Mouse (Mus musculus) right cerebral cortex, postnatal 10 days (tissue): ENCODE measurements around the gene Klf13.
A peak's percentile ranks its signal among the peaks of the same experiment; 100 is the strongest.

Source experiments
- DNase-seq, 2 experiments: peaks; one replicate each; pipeline ENCODE4 v3.0.0; 2021; ENCODE audit warnings: low spot score in 2 of 2

Klf13 gene

DNA sequence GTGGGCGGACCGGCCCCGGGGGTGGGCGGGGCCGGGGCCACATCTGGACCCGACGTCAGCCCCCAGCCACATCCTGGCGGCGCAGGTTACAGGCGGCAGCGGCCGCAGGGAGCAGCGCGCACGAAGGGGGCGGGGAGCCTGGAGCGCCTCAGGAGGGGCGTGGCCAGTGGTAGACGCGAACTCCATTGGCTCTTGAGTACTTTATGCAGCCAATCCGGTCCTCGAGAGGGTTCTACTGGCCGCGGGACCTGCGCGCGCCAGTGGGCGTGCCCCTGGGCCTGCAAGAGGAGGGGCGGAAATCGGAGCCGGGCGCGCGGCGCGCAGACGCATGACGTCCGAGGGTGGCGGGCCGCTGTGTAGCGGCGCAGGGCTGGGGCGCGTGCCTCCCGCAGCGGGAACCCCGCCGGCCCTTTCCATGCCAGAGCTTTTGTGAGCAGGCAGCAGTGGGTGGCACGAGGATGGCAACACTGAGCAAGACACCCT is at the start of gene Klf13:
Gene Klf13, minus strand, starts transcription at position 2 of the 483 bp plus-strand sequence.
- DNase-seq = peak; percentile 98 to 99

- DNase-seq = no peak
Observed at GRCm38 (mm10) chr7:63988391-63988790, 49.7 kb upstream of the Klf13 start.

- peak; percentile 74 to 80 for DNase-seq
Observed at GRCm38 (mm10) chr7:63986407-63987182, 47.9 kb upstream of the Klf13 start.

- DNase-seq = no peak
Observed at GRCm38 (mm10) chr7:63985696-63986406, 47.1 kb upstream of the Klf13 start.

DNA sequence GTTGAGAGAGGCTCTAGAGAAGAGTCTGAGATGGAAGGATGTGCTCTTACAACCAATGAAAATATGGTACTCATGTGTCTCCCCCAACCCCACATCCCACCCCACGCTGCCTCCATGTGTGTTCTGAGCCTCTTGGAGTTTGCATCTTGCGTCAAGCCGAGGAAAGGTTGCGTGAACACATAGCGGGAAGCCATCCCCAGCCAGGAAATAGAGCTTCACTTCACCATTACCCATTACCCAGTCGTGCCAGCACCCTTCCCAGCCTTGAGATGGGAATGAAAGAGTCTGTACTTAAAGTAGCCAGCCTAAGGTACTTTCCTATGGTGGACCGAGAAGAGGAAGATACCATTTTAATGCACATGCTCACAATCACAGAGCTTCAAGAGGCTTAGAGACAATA is 46.6 kb upstream of the Klf13 start:
- no peak for DNase-seq

GRCm38 (mm10) chr7:63984329-63984728 is 45.6 kb upstream of the Klf13 start:
- no peak for DNase-seq

GRCm38 (mm10) chr7:63977631-63978030 is 38.9 kb upstream of the Klf13 start:
- no peak for DNase-seq

DNA sequence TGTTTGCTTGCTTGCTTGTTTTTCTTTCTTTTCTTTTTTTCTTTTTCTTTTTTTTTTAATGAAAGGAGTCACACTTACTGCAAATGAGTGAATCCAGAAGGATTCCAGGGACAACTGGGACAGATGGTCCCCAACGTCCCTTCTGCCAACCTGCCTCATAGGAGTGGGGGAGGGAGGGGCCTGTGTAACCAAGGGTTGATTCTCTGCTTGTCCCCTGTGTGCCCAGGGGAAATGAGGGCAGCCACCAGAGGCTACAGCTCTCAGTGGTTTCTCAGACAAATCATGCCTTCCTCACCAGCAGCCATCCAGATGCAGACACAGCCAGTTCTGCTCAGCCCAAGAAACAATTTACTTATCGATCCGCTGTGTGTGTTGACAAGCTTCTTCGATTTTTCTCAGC is 32.3 kb upstream of the Klf13 start:
- DNase-seq = peak in 1 of 2 experiments; percentile 37

DNA sequence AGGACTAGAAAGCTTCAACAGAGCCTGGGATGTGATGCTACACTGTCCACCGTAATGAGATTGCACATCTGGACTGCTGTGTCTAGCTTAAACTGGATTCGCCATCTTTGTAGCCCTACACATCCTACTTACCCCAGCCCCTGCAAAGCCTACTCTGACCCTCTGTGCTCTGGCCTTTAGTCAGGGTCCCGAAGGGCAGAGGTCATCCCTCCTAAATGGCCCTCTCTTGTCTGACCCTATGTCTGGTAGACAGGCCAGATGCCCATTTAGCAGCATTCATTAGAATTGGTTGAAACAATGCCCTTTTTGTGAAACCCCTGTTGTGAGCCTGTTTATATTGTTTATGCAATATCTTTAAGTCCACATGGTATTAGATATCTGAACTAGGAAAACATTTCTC is 31.2 kb upstream of the Klf13 start:
- no peak for DNase-seq

DNA sequence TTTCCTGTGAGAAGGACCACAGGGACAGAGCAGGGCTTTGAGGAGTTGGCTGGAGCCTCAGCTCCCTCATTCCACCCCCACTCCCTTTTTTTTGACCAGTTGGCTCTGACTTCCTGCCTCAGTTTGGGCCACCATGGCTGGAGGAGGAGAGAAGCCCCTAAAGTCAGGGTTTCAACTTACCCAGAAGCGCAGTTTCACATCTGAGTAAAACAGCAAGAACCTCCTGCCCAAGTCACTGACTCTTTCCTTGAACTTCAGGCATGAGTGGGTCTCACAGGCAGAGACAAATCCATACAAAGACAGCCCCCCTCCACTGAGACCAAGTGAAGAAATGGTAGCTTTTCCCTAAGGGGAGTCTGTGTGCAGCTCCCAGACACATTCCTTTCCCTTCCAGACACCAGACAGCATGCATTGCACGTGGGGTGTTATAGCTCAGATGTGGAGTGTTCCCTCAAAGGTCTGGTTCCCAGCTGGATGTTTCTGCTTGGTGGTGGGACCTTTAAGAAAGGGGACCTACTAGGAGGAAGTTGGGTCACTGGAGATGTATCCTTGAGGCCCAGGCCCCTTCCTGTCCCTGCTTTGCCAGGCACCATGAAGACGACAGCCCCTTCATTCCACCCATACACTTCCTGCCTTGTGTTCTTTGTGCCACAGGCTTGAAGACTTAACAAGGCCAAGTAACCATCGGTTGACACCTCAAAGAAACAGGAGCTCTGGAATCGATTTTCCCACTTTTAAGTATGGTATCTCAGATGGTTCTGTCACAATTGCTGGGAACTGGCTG is 27.1 kb upstream of the Klf13 start:
- no peak for DNase-seq

- DNase-seq = peak; percentile 88 to 92
Observed at GRCm38 (mm10) chr7:63965135-63965534, 26.4 kb upstream of the Klf13 start.

DNA sequence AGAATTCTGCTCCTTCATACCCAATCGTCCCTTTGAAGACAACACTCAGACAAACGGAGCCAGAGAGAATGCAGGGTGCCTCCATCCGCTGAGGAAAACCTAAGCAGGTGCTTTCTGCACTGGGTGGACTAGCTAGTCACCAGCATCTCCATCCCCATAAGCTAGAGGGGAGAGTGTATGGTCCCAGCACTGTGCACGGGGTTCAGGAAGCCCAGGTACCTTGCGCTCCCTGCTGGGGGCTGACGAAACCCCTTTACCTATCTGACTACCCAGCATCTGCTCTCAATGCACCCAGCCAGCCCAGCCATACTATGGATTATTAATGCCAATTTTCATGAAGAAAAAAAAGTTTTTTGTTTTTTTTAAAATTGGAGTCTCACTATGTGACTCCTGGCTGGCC is 25.4 kb upstream of the Klf13 start:
- no peak for DNase-seq

GRCm38 (mm10) chr7:63963632-63964031 is 24.9 kb upstream of the Klf13 start:
- no peak for DNase-seq

- DNase-seq = peak; percentile 71 to 89
Observed at GRCm38 (mm10) chr7:63957872-63958640, 19.3 kb upstream of the Klf13 start.

- peak; percentile 72 to 84 for DNase-seq
Observed at GRCm38 (mm10) chr7:63956981-63957713, 18.4 kb upstream of the Klf13 start.

- DNase-seq = no peak
Observed at GRCm38 (mm10) chr7:63956138-63956823, 17.6 kb upstream of the Klf13 start.

DNA sequence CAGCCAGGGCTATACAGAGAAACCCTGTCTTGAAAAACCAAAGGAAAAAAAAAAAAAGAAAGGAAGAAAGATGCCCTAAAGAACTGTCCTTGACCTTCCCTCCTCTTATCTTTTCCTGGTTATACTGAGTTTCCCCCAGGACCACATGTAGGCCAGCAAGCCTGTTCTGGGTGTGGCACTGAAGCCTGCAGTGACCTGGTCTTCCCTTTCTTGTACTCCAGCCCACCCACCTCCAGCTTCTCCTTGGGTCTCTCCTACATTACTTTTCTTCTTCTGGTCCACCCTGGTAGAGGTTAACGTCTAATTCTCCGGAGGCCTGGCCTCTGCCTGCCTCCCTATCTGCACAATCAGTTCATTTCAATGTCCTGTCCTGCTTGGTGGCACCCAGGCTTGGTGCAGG is 16.7 kb upstream of the Klf13 start:
- DNase-seq = no peak

DNA sequence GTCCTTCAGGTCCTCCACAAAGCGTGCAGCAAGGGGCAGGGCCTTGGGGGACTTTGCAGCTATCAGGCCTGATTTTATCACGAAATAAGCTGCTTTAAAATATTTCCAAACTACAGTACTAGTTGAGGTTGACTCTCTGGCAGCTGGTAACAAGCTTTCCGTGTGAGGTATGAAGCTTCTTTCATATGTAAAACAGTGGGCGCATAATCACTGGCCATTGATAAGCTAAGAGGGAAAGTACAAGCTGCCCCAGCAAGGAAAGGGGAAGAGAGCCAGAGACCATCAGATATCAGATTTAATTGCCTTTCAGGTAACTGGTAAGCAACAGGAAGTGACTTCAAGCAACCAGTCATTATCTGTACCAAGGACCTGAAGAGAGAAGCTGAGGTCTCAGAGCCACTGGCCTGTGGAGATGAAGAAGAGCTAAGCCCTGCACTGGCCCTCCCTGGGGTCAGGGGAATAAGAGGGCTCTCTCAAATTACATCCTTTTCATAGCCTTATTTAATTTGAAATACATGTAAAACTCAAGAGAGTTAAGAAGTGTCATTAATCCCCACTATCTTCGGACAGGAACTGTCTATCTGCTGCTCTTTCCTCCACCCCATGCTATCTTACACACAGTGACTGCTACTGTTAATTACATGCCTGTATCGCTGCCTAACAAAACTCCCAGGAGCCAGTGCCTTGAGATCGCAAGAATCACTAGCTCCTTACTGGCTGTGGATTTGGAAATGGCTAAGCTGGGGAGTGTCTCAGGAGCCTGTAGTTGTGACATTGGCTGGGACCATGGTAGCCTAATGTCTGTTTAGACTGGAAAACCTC is 13.6 kb upstream of the Klf13 start:
- no peak for DNase-seq

GRCm38 (mm10) chr7:63950931-63951607 is 12.4 kb upstream of the Klf13 start:
- peak; percentile 59 to 72 for DNase-seq
